In the genomic region with DNA sequence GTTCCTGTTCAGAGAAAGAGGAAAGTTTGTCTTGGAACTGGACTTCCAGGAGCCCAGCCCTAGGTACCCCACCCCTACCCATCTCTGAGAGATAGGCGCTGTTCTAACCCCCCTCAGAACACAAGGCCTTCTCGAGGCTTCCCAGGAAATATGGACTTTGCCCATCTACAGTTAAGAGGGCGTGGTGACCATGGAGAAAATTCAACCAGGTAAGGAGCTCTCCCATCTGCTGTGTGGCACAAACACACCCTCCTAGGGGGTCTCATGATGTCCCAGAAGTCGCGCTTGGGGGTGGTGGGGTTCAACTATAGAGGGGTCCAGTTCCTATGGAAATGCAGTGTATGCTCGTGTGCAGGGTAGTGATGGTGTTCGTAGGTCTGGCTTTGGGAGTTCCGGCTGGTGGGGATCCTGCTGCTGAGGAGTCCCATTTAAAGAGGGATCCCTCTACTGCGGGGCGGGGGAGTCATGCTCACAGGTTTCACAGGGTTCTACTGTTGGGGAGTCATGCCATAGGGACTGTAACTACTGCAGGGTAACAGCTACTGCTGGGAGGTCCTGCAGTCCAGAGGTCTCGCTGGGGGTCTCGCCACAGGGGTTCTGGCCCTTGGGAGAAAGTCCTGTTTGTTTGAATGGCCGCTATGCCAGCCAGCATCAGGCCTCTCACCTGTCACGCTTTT, we compare ENCODE assay signal across 8 mouse cellular contexts. TPM values are rescaled to one million over a fixed set of nuclear protein-coding genes. Genes with fewer than 3 reads are reported as not detected.
A peak's percentile ranks its signal among the peaks of the same experiment; 100 is the strongest.
DNase-seq lines count a peak whose midpoint lies in the region; ATAC-seq and TF ChIP-seq lines count a peak whose summit lies in the region.

No protein-coding gene starts in this region.

- peak overlapping the region; percentile 62; the same call in 1 of the 2 replicates for H3K9ac ChIP-seq in lung, embryonic 14.5 days
- H3K9ac ChIP-seq in forebrain, embryonic 13.5 days, result peak overlapping the region; percentile 75

- ATAC-seq in lung, embryonic 14.5 days (ENCODE audit: insufficient read depth), result no peak
- 0 out of 2 replicates have a peak, but pooled peaks have one; percentile 31 for ATAC-seq in forebrain, embryonic 13.5 days

- peak overlapping the region; percentile 69 for H3K4me3 ChIP-seq in lung, embryonic 14.5 days (ENCODE audit: low read depth, low read length)
- peak overlapping the region; percentile 71 for H3K4me3 ChIP-seq in forebrain, embryonic 13.5 days
- peak overlapping the region; percentile 90 for H3K4me3 ChIP-seq in limb, embryonic 10.5 days
- peak overlapping the region; percentile 99 for H3K4me3 ChIP-seq in small intestine, adult 2 months (ENCODE audit: low read depth, low read length)

- peaks cover 39% of the 10 kb centered on the region for H3K27me3 ChIP-seq in lung, embryonic 14.5 days (ENCODE audit: insufficient read depth, low read length)
- peaks cover 28% of the 10 kb centered on the region for H3K27me3 ChIP-seq in forebrain, embryonic 13.5 days
- H3K27me3 ChIP-seq in limb, embryonic 10.5 days (ENCODE audit: low read depth, poor library complexity, severe bottlenecking), result peaks cover 67% of the 10 kb centered on the region
- H3K27me3 ChIP-seq in small intestine, adult 2 months (ENCODE audit: control insufficient read depth, insufficient read depth, low read length), result no peaks in the 10 kb centered on the region

- intact Hi-C loops in gastrocnemius, postnatal 14 days (cut with DNase I; ENCODE audit: low total_unique reads), result no loop called here

- H3K4me1 ChIP-seq in lung, embryonic 14.5 days (ENCODE audit: insufficient read depth), result no peaks in the 10 kb centered on the region
- H3K4me1 ChIP-seq in forebrain, embryonic 13.5 days, result peaks cover 21% of the 10 kb centered on the region
- peaks cover 18% of the 10 kb centered on the region for H3K4me1 ChIP-seq in limb, embryonic 10.5 days
- peaks cover 10% of the 10 kb centered on the region for H3K4me1 ChIP-seq in small intestine, adult 2 months (ENCODE audit: control insufficient read depth, insufficient read depth, insufficient read length, low read length)

- DNase-seq in lung, embryonic 14.5 days, result no peak
- no peak for DNase-seq in lung, postnatal 25 days (ENCODE audit: low spot score)
- peak; percentile 39 for DNase-seq in limb, embryonic 10.5 days (ENCODE audit: low spot score)
- no peak for DNase-seq in gastrocnemius, postnatal 14 days
- DNase-seq in adipocyte (ENCODE audit: low spot score), result no peak
- no peak for DNase-seq in thymus, postnatal 0 days (ENCODE audit: low spot score)

- H3K36me3 ChIP-seq in lung, embryonic 14.5 days (ENCODE audit: insufficient read depth), result no peaks in the 10 kb centered on the region
- H3K36me3 ChIP-seq in forebrain, embryonic 13.5 days (ENCODE audit: poor library complexity, severe bottlenecking), result 0 out of 2 replicates have a peak, but pooled peaks cover 6% of the 10 kb centered on the region
- H3K36me3 ChIP-seq in limb, embryonic 10.5 days, result no peaks in the 10 kb centered on the region
- peaks cover 13% of the 10 kb centered on the region for H3K36me3 ChIP-seq in small intestine, adult 2 months (ENCODE audit: control insufficient read depth, insufficient read depth, low read length)

- 28% methylated on average over 14 of the region's 14 CpGs for whole genome bisulfite sequencing in lung, embryonic 14.5 days
- WGBS in forebrain, embryonic 13.5 days, result 28% methylated on average over 14 of the region's 14 CpGs
- 22% methylated on average over 14 of the region's 14 CpGs for WGBS in limb, embryonic 10.5 days
- WGBS in small intestine, adult 2 months, result 15% methylated on average over 14 of the region's 14 CpGs

- no peaks in the 10 kb centered on the region for H3K9me3 ChIP-seq in lung, embryonic 14.5 days (ENCODE audit: low read depth, low read length)
- no peaks in the 10 kb centered on the region for H3K9me3 ChIP-seq in forebrain, embryonic 13.5 days (replicated peaks)
- H3K9me3 ChIP-seq in limb, embryonic 10.5 days (replicated peaks), result no peaks in the 10 kb centered on the region

- no peak overlapping the region for H3K27ac ChIP-seq in lung, embryonic 14.5 days (ENCODE audit: low read depth)
- no peak overlapping the region for H3K27ac ChIP-seq in forebrain, embryonic 13.5 days
- no peak overlapping the region for H3K27ac ChIP-seq in limb, embryonic 10.5 days
- H3K27ac ChIP-seq in small intestine, adult 2 months (ENCODE audit: insufficient read depth, low read depth, low read length), result peak overlapping the region; percentile 82

- TF ChIP-seq CTCF in lung, embryonic 14.5 days (IDR thresholded peaks at IDR 0.05; ENCODE audit: low read depth), result no peak
- TF ChIP-seq CTCF in small intestine, adult 2 months (IDR thresholded peaks at IDR 0.05; ENCODE audit: extremely low read depth, insufficient read length, insufficient replicate concordance, low read depth, low read length), result no peak

- TF ChIP-seq POLR2A in small intestine, adult 2 months (IDR thresholded peaks at IDR 0.05; ENCODE audit: low read depth, low read length), result peak; percentile 36; the same call in 1 of the 2 replicates

- peak overlapping the region; percentile 94 for H3K4me2 ChIP-seq in lung, embryonic 14.5 days
- peak overlapping the region; percentile 85 for H3K4me2 ChIP-seq in forebrain, embryonic 13.5 days

RNA-seq across cellular contexts. Expression of gene Grtp1, which starts 0.9 kb away (rescaled TPM):
- polyA plus RNA-seq in lung, embryonic 14.5 days (2014; fragmentation: Nextera tagmentation; extraction: Ambion mirVana), result 4.8 and 5.6 TPM in 2 replicates
- 23.6 and 26.9 TPM in 2 replicates for polyA plus RNA-seq in forebrain, embryonic 13.5 days (2015; fragmentation: Nextera tagmentation; extraction: Ambion mirVana)
- polyA plus RNA-seq in limb, embryonic 10.5 days (2016; fragmentation: Nextera tagmentation; extraction: Ambion mirVana), result 16.0 and 18.8 TPM in 2 replicates
- 22.5 and 58.8 TPM in 2 replicates for polyA plus RNA-seq in small intestine, adult 2 months (2012; rRNA removed)
- 10 to 100 TPM; 10.1 to 12.4 TPM for total RNA-seq in gastrocnemius, postnatal 14 days (2021)
- 1.1 and 1.5 TPM in 2 replicates for polyA plus RNA-seq in thymus, postnatal 0 days (2015; fragmentation: Nextera tagmentation; extraction: Ambion mirVana)

RNA-seq across cellular contexts. Expression of gene Lamp1, which starts 40.6 kb away (rescaled TPM):
- 309 and 315 TPM in 2 replicates for polyA plus RNA-seq in lung, embryonic 14.5 days (2014; fragmentation: Nextera tagmentation; extraction: Ambion mirVana)
- 194 and 201 TPM in 2 replicates for polyA plus RNA-seq in forebrain, embryonic 13.5 days (2015; fragmentation: Nextera tagmentation; extraction: Ambion mirVana)
- 186 and 196 TPM in 2 replicates for polyA plus RNA-seq in limb, embryonic 10.5 days (2016; fragmentation: Nextera tagmentation; extraction: Ambion mirVana)
- 355 and 658 TPM in 2 replicates for polyA plus RNA-seq in small intestine, adult 2 months (2012; rRNA removed)
- 100 to 1,000 TPM; 222 to 232 TPM for total RNA-seq in gastrocnemius, postnatal 14 days (2021)
- polyA plus RNA-seq in thymus, postnatal 0 days (2015; fragmentation: Nextera tagmentation; extraction: Ambion mirVana), result 211 and 215 TPM in 2 replicates

RNA-seq across cellular contexts. Expression of gene Adprhl1, which starts 54.4 kb away (rescaled TPM):
- polyA plus RNA-seq in lung, embryonic 14.5 days (2014; fragmentation: Nextera tagmentation; extraction: Ambion mirVana), result 1.6 TPM in 1 of 2 replicates, not detected in the other
- polyA plus RNA-seq in forebrain, embryonic 13.5 days (2015; fragmentation: Nextera tagmentation; extraction: Ambion mirVana), result 0.97 TPM in 1 of 2 replicates, not detected in the other
- 0.14 TPM in 1 of 2 replicates, not detected in the other for polyA plus RNA-seq in limb, embryonic 10.5 days (2016; fragmentation: Nextera tagmentation; extraction: Ambion mirVana)
- not detected in 2 replicates for polyA plus RNA-seq in small intestine, adult 2 months (2012; rRNA removed)
- total RNA-seq in gastrocnemius, postnatal 14 days (2021), result 10 to 100 TPM; 51.9 to 71.6 TPM
- polyA plus RNA-seq in thymus, postnatal 0 days (2015; fragmentation: Nextera tagmentation; extraction: Ambion mirVana), result 0.31 TPM in 1 of 2 replicates, not detected in the other
